24 mouse cellular contexts compared by ENCODE assay signal in the genomic region with DNA sequence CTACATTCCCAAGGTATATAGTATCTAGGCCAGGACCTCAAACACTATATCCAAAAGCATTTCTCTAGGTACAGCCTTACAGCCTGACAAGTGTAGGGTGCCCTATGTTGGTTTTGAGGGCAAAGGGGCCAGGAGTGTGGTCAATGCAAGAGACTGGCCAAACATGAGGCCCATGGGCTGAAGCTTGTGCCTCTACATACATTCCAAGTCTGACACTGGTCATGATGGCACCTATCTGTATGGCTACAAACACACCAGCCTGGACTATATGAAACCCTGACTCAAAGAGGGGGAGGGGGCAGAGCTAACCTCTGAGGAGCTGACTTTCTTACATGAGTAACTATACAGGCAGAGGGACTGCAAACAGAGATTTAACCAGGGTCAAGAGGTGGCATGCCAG. TPM values are rescaled to one million over a fixed set of nuclear protein-coding genes. Genes with fewer than 3 reads are reported as not detected.
DNase-seq lines count a peak whose midpoint lies in the region; ATAC-seq and TF ChIP-seq lines count a peak whose summit lies in the region.
"Had no signal": no experiment of that assay in that cellular context is flagged by ENCODE, and none has a peak within 500 bp of the region (broad histone marks: within the 10 kb centered on the region; RNA-seq: fewer than 3 reads in every experiment).

No protein-coding gene starts in this region.

- no peak overlapping the region for H3K4me3 ChIP-seq in forebrain, embryonic 11.5 days (ENCODE audit: low read depth, low read length)
- no peak overlapping the region for H3K4me3 ChIP-seq in forebrain, embryonic 16.5 days (replicated peaks; ENCODE audit: low read length)
- no peak overlapping the region for H3K4me3 ChIP-seq in limb, embryonic 13.5 days
- H3K4me3 ChIP-seq in limb, embryonic 10.5 days: no peak overlapping the region
- no peak overlapping the region for H3K4me3 ChIP-seq in embryonic fibroblast, embryonic 13.5 days (ENCODE audit: insufficient read depth, low read length)
- H3K4me3 ChIP-seq: embryonic facial prominence, embryonic 10.5 days; embryonic facial prominence, embryonic 13.5 days; forebrain, embryonic 10.5 days; heart, adult 2 months; heart, embryonic 10.5 days; hindbrain, embryonic 12.5 days; hindbrain, embryonic 15.5 days had no signal

- H3K9ac ChIP-seq in forebrain, embryonic 11.5 days (ENCODE audit: low read length): no peak overlapping the region
- H3K9ac ChIP-seq in forebrain, embryonic 16.5 days (replicated peaks; ENCODE audit: low read depth, low read length): no peak overlapping the region
- H3K9ac ChIP-seq in limb, embryonic 13.5 days: 0 out of 2 replicates have a peak overlapping the region, but pooled peaks have one; percentile 2
- H3K9ac ChIP-seq: embryonic facial prominence, embryonic 13.5 days; hindbrain, embryonic 12.5 days; hindbrain, embryonic 15.5 days had no signal

- no peak for TF ChIP-seq CTCF in embryonic fibroblast, embryonic 13.5 days (IDR thresholded peaks at IDR 0.05; ENCODE audit: borderline replicate concordance, insufficient read depth, low read length)

- H3K9me3 ChIP-seq in forebrain, embryonic 11.5 days (ENCODE audit: control insufficient read depth, low read length): no peaks in the 10 kb centered on the region
- no peaks in the 10 kb centered on the region for H3K9me3 ChIP-seq in forebrain, embryonic 16.5 days (ENCODE audit: control insufficient read depth, low read length)
- H3K9me3 ChIP-seq in limb, embryonic 13.5 days: no peaks in the 10 kb centered on the region
- no peaks in the 10 kb centered on the region for H3K9me3 ChIP-seq in limb, embryonic 10.5 days (replicated peaks)
- H3K9me3 ChIP-seq: embryonic facial prominence, embryonic 10.5 days; embryonic facial prominence, embryonic 13.5 days; forebrain, embryonic 10.5 days; heart, embryonic 10.5 days; hindbrain, embryonic 12.5 days; hindbrain, embryonic 15.5 days had no signal

- peaks cover 10% of the 10 kb centered on the region for H3K4me1 ChIP-seq in forebrain, embryonic 11.5 days (replicated peaks; ENCODE audit: control insufficient read depth, insufficient read depth, low read length)
- H3K4me1 ChIP-seq in forebrain, embryonic 16.5 days (replicated peaks; ENCODE audit: control insufficient read depth, insufficient read depth, low read length): peaks cover 16% of the 10 kb centered on the region
- peaks cover 20% of the 10 kb centered on the region for H3K4me1 ChIP-seq in limb, embryonic 13.5 days
- H3K4me1 ChIP-seq in limb, embryonic 10.5 days: peaks cover 22% of the 10 kb centered on the region
- peaks cover 4% of the 10 kb centered on the region; the same call in 1 of the 2 replicates for H3K4me1 ChIP-seq in embryonic fibroblast, embryonic 13.5 days (ENCODE audit: control insufficient read depth, insufficient read depth, low read length)

- H3K4me2 ChIP-seq in forebrain, embryonic 11.5 days (ENCODE audit: low read depth, low read length, severe bottlenecking): no peak overlapping the region
- H3K4me2 ChIP-seq in forebrain, embryonic 16.5 days (ENCODE audit: low read length): no peak overlapping the region
- no peak overlapping the region for H3K4me2 ChIP-seq in limb, embryonic 13.5 days (replicated peaks)
- H3K4me2 ChIP-seq: embryonic facial prominence, embryonic 13.5 days; hindbrain, embryonic 12.5 days; hindbrain, embryonic 15.5 days had no signal

- DNase-seq in forebrain, embryonic 11.5 days (ENCODE audit: low spot score): peak; percentile 35
- DNase-seq in limb, embryonic 10.5 days (ENCODE audit: low spot score): no peak
- no peak for DNase-seq in Muller cell, postnatal 12 days (ENCODE audit: inconsistent ontology term)
- DNase-seq: adrenal gland, adult 2 months; adrenal gland, postnatal 14 days; cerebellum, adult 11 months; cerebellum, postnatal 10 days; cerebellum, postnatal 36 days; embryo, embryonic 11 days; gastrocnemius, postnatal 25 days; heart, adult 2 months had no signal

- peak; percentile 10; the same call in 1 of the 2 replicates for TF ChIP-seq POLR2A in embryonic fibroblast, embryonic 13.5 days (IDR thresholded peaks at IDR 0.05; ENCODE audit: low read depth, low read length)

- H3K36me3 ChIP-seq in forebrain, embryonic 11.5 days (ENCODE audit: control insufficient read depth, insufficient read depth, low read length): peaks cover 14% of the 10 kb centered on the region; the same call in 1 of the 2 replicates
- peaks cover 19% of the 10 kb centered on the region for H3K36me3 ChIP-seq in forebrain, embryonic 16.5 days (ENCODE audit: control insufficient read depth, insufficient read depth)
- peaks cover 63% of the 10 kb centered on the region for H3K36me3 ChIP-seq in limb, embryonic 13.5 days
- peaks cover 66% of the 10 kb centered on the region for H3K36me3 ChIP-seq in limb, embryonic 10.5 days

- H3K27ac ChIP-seq in forebrain, embryonic 11.5 days (ENCODE audit: low read depth, low read length): no peak overlapping the region
- no peak overlapping the region for H3K27ac ChIP-seq in forebrain, embryonic 16.5 days (ENCODE audit: low read length)
- no peak overlapping the region for H3K27ac ChIP-seq in limb, embryonic 13.5 days
- no peak overlapping the region for H3K27ac ChIP-seq in limb, embryonic 10.5 days
- no peak overlapping the region for H3K27ac ChIP-seq in embryonic fibroblast, embryonic 13.5 days (ENCODE audit: insufficient read depth, low read length)
- H3K27ac ChIP-seq: embryonic facial prominence, embryonic 10.5 days; embryonic facial prominence, embryonic 13.5 days; forebrain, embryonic 10.5 days; heart, adult 2 months; heart, embryonic 10.5 days; hindbrain, embryonic 12.5 days; hindbrain, embryonic 15.5 days had no signal

- ATAC-seq in forebrain, embryonic 11.5 days (replicated peaks; ENCODE audit: low FRiP score): no peak
- no peak for ATAC-seq in forebrain, embryonic 16.5 days
- no peak for ATAC-seq in limb, embryonic 13.5 days (ENCODE audit: low FRiP score, low read depth)
- ATAC-seq: CD4-positive, CD25-positive, alpha-beta regulatory T cell, adult 4 months; forebrain, embryonic 14.5 days; intestine, postnatal 0 days had no signal

- H3K27me3 ChIP-seq in forebrain, embryonic 11.5 days (ENCODE audit: control insufficient read depth, insufficient read depth, low read length): no peaks in the 10 kb centered on the region
- H3K27me3 ChIP-seq in forebrain, embryonic 16.5 days (replicated peaks; ENCODE audit: control insufficient read depth, insufficient read depth, low read length): no peaks in the 10 kb centered on the region
- no peaks in the 10 kb centered on the region for H3K27me3 ChIP-seq in limb, embryonic 13.5 days
- no peaks in the 10 kb centered on the region for H3K27me3 ChIP-seq in limb, embryonic 10.5 days (ENCODE audit: low read depth, poor library complexity, severe bottlenecking)
- H3K27me3 ChIP-seq: embryonic facial prominence, embryonic 13.5 days; hindbrain, embryonic 12.5 days; hindbrain, embryonic 15.5 days had no signal

RNA-seq across cellular contexts. Expression of a gene that starts 3.3 kb away (rescaled TPM):
- 50.2 and 55.6 TPM in 2 replicates for polyA plus RNA-seq in forebrain, embryonic 11.5 days (2014; fragmentation: Nextera tagmentation; extraction: Ambion mirVana)
- 66.3 and 66.5 TPM in 2 replicates for polyA plus RNA-seq in forebrain, embryonic 16.5 days (2015; fragmentation: Nextera tagmentation; extraction: Ambion mirVana)
- polyA plus RNA-seq in limb, embryonic 13.5 days (2015; fragmentation: Nextera tagmentation; extraction: Ambion mirVana): 72.0 and 75.2 TPM in 2 replicates
- polyA plus RNA-seq in limb, embryonic 10.5 days (2016; fragmentation: Nextera tagmentation; extraction: Ambion mirVana): 47.8 and 58.9 TPM in 2 replicates
- 23.8 and 27.0 TPM in 2 replicates for polyA plus RNA-seq in embryonic fibroblast, embryonic 13.5 days (2011; ENCODE audit: insufficient read length, low read depth, missing spikeins)

RNA-seq across cellular contexts. Expression of a gene that starts 19.1 kb away (rescaled TPM):
- 97.5 and 106 TPM in 2 replicates for polyA plus RNA-seq in forebrain, embryonic 11.5 days (2014; fragmentation: Nextera tagmentation; extraction: Ambion mirVana)
- polyA plus RNA-seq in forebrain, embryonic 16.5 days (2015; fragmentation: Nextera tagmentation; extraction: Ambion mirVana): 130 and 150 TPM in 2 replicates
- 104 and 106 TPM in 2 replicates for polyA plus RNA-seq in limb, embryonic 13.5 days (2015; fragmentation: Nextera tagmentation; extraction: Ambion mirVana)
- 78.2 and 89.8 TPM in 2 replicates for polyA plus RNA-seq in limb, embryonic 10.5 days (2016; fragmentation: Nextera tagmentation; extraction: Ambion mirVana)
- 97.5 and 113 TPM in 2 replicates for polyA plus RNA-seq in embryonic fibroblast, embryonic 13.5 days (2011; ENCODE audit: insufficient read length, low read depth, missing spikeins)

RNA-seq across cellular contexts. Expression of a gene that starts 33.4 kb away (rescaled TPM):
- polyA plus RNA-seq in forebrain, embryonic 11.5 days (2014; fragmentation: Nextera tagmentation; extraction: Ambion mirVana): 0.12 and 0.57 TPM in 2 replicates
- 0.38 and 1.0 TPM in 2 replicates for polyA plus RNA-seq in forebrain, embryonic 16.5 days (2015; fragmentation: Nextera tagmentation; extraction: Ambion mirVana)
- not detected in 2 replicates for polyA plus RNA-seq in limb, embryonic 13.5 days (2015; fragmentation: Nextera tagmentation; extraction: Ambion mirVana)
- polyA plus RNA-seq in limb, embryonic 10.5 days (2016; fragmentation: Nextera tagmentation; extraction: Ambion mirVana): not detected in 2 replicates
- polyA plus RNA-seq in embryonic fibroblast, embryonic 13.5 days (2011; ENCODE audit: insufficient read length, low read depth, missing spikeins): 0.25 TPM in 1 of 2 replicates, not detected in the other
- polyA plus RNA-seq: adrenal gland, adult 2 months; CD4-positive, CD25-positive, alpha-beta regulatory T cell, adult 4 months; embryonic facial prominence, embryonic 13.5 days had no signal

RNA-seq across cellular contexts. Expression of a gene that starts 34.1 kb away (rescaled TPM):
- 0.35 and 0.75 TPM in 2 replicates for polyA plus RNA-seq in forebrain, embryonic 11.5 days (2014; fragmentation: Nextera tagmentation; extraction: Ambion mirVana)
- 1.5 and 1.6 TPM in 2 replicates for polyA plus RNA-seq in forebrain, embryonic 16.5 days (2015; fragmentation: Nextera tagmentation; extraction: Ambion mirVana)
- polyA plus RNA-seq in limb, embryonic 13.5 days (2015; fragmentation: Nextera tagmentation; extraction: Ambion mirVana): 0.36 and 0.40 TPM in 2 replicates
- polyA plus RNA-seq in limb, embryonic 10.5 days (2016; fragmentation: Nextera tagmentation; extraction: Ambion mirVana): 0.08 TPM in 1 of 2 replicates, not detected in the other
- 2.2 and 3.0 TPM in 2 replicates for polyA plus RNA-seq in embryonic fibroblast, embryonic 13.5 days (2011; ENCODE audit: insufficient read length, low read depth, missing spikeins)
- polyA plus RNA-seq: CD4-positive, CD25-positive, alpha-beta regulatory T cell, adult 4 months had no signal

RNA-seq across cellular contexts. Expression of a gene that starts 38.2 kb away (rescaled TPM):
- polyA plus RNA-seq in forebrain, embryonic 11.5 days (2014; fragmentation: Nextera tagmentation; extraction: Ambion mirVana): 3.2 and 3.8 TPM in 2 replicates
- polyA plus RNA-seq in forebrain, embryonic 16.5 days (2015; fragmentation: Nextera tagmentation; extraction: Ambion mirVana): 9.5 and 12.6 TPM in 2 replicates
- polyA plus RNA-seq in limb, embryonic 13.5 days (2015; fragmentation: Nextera tagmentation; extraction: Ambion mirVana): 0.52 and 0.83 TPM in 2 replicates
- polyA plus RNA-seq in limb, embryonic 10.5 days (2016; fragmentation: Nextera tagmentation; extraction: Ambion mirVana): 0.85 and 1.2 TPM in 2 replicates
- polyA plus RNA-seq in embryonic fibroblast, embryonic 13.5 days (2011; ENCODE audit: insufficient read length, low read depth, missing spikeins): not detected in 2 replicates
- polyA plus RNA-seq: C2C12 had no signal
